ENCODE assay signal across 27 mouse cellular contexts in the genomic region with DNA sequence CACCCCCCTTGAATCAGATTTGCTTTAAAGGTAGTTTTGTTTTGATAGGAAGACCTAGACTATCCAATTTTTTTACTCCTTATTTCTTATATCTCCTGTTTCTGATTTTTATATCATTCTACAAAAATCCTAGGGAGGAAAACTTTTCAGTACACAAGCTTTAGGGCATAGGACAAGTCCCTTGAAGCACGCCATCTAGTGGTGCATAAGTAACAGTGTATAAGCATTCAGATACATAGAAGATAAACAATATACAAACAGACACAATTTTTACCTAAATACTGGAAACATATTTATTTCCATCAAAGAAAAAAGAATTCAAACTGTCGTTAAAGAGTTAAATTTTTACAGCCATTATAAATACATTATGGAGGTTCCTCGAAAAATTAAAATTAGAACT. TPM values are rescaled to one million over a fixed set of nuclear protein-coding genes. Genes with fewer than 3 reads are reported as not detected.
A peak's percentile ranks its signal among the peaks of the same experiment; 100 is the strongest.
DNase-seq lines count a peak whose midpoint lies in the region; ATAC-seq and TF ChIP-seq lines count a peak whose summit lies in the region.
"Had no signal": no experiment of that assay in that cellular context is flagged by ENCODE, and none has a peak within 500 bp of the region (broad histone marks: within the 10 kb centered on the region; RNA-seq: fewer than 3 reads in every experiment).

No protein-coding gene starts in this region.

- H3K4me1 ChIP-seq in intestine, postnatal 0 days (replicated peaks; ENCODE audit: control insufficient read depth, insufficient read depth, low read length), result no peaks in the 10 kb centered on the region
- no peaks in the 10 kb centered on the region for H3K4me1 ChIP-seq in intestine, embryonic 15.5 days (replicated peaks)
- no peaks in the 10 kb centered on the region for H3K4me1 ChIP-seq in midbrain, postnatal 0 days (ENCODE audit: insufficient read depth, low read length)
- H3K4me1 ChIP-seq in midbrain, embryonic 15.5 days, result no peaks in the 10 kb centered on the region
- H3K4me1 ChIP-seq in MEL (ENCODE audit: control insufficient read depth in 1 of 2, insufficient read depth in 2 of 2, low read length in 2 of 2), result peaks cover 0 to 3% of the 10 kb centered on the region in 2 experiments; a peak in 1 of 4 replicates
- H3K4me1 ChIP-seq: kidney, embryonic 15.5 days; midbrain, embryonic 12.5 days had no signal

- H3K36me3 ChIP-seq in intestine, postnatal 0 days (ENCODE audit: control insufficient read depth, insufficient read depth), result no peaks in the 10 kb centered on the region
- no peaks in the 10 kb centered on the region for H3K36me3 ChIP-seq in intestine, embryonic 15.5 days
- H3K36me3 ChIP-seq in midbrain, postnatal 0 days (ENCODE audit: insufficient read depth, low read length), result no peaks in the 10 kb centered on the region
- H3K36me3 ChIP-seq in midbrain, embryonic 15.5 days (replicated peaks), result no peaks in the 10 kb centered on the region
- H3K36me3 ChIP-seq in MEL (ENCODE audit: control insufficient read depth in 1 of 2, insufficient read depth in 2 of 2, low read length in 2 of 2), result peaks cover 0 to 2% of the 10 kb centered on the region in 2 experiments; a peak in 1 of 4 replicates
- H3K36me3 ChIP-seq: kidney, embryonic 15.5 days; midbrain, embryonic 12.5 days had no signal

- peak; percentile 48 for TF ChIP-seq RAD21 in MEL (IDR thresholded peaks at IDR 0.05; ENCODE audit: low read depth, low read length)

- H3K4me3 ChIP-seq in intestine, postnatal 0 days (ENCODE audit: low read depth, low read length), result no peak overlapping the region
- H3K4me3 ChIP-seq in intestine, embryonic 15.5 days (replicated peaks), result no peak overlapping the region
- no peak overlapping the region for H3K4me3 ChIP-seq in midbrain, postnatal 0 days (ENCODE audit: low read depth, low read length)
- no peak overlapping the region for H3K4me3 ChIP-seq in midbrain, embryonic 15.5 days
- H3K4me3 ChIP-seq in MEL (ENCODE audit: control insufficient read depth in 1 of 2, insufficient read depth in 1 of 2, low read depth in 2 of 2, low read length in 2 of 2), result no peak overlapping the region
- H3K4me3 ChIP-seq: kidney, embryonic 15.5 days; midbrain, embryonic 12.5 days had no signal

- DNase-seq in midbrain, postnatal 0 days (ENCODE audit: low spot score), result peak; percentile 1
- DNase-seq in MEL (ENCODE audit: low read depth, low spot score), result peak; percentile 52
- DNase-seq in adrenal gland, adult 8-10 months, result no peak
- no peak for DNase-seq in urinary bladder, postnatal 10 days (ENCODE audit: low spot score)
- DNase-seq: adrenal gland, postnatal 14 days; cerebellum, adult 2 months; cerebellum, postnatal 25 days; embryo, embryonic 11 days; gastrocnemius, postnatal 25 days; heart, adult 18-20 months; heart, postnatal 36 days; lung, adult 18-20 months; lung, postnatal 14 days; right cerebral cortex, postnatal 25 days; spleen, adult 18-20 months; thymus, postnatal 14 days had no signal

- no peaks in the 10 kb centered on the region for H3K79me2 ChIP-seq in MEL (ENCODE audit: control insufficient read depth, insufficient read depth, low read length, poor library complexity)

- ATAC-seq in intestine, postnatal 0 days, result no peak
- no peak for ATAC-seq in intestine, embryonic 15.5 days
- no peak for ATAC-seq in midbrain, postnatal 0 days (ENCODE audit: low FRiP score)
- no peak for ATAC-seq in midbrain, embryonic 15.5 days (replicated peaks)
- ATAC-seq: CD4-positive, CD25-positive, alpha-beta regulatory T cell, adult 4 months; forebrain, embryonic 16.5 days; hindbrain, embryonic 16.5 days; intestine, embryonic 16.5 days; Patski had no signal

- H3K27me3 ChIP-seq in intestine, postnatal 0 days (replicated peaks; ENCODE audit: control insufficient read depth, insufficient read depth, low read length), result no peaks in the 10 kb centered on the region
- H3K27me3 ChIP-seq in intestine, embryonic 15.5 days (replicated peaks), result no peaks in the 10 kb centered on the region
- no peaks in the 10 kb centered on the region for H3K27me3 ChIP-seq in midbrain, postnatal 0 days (ENCODE audit: insufficient read depth, low read length)
- no peaks in the 10 kb centered on the region for H3K27me3 ChIP-seq in midbrain, embryonic 15.5 days (replicated peaks)
- H3K27me3 ChIP-seq in MEL (ENCODE audit: control insufficient read depth in 1 of 2, insufficient read depth in 2 of 2, low read length in 2 of 2), result no peaks in the 10 kb centered on the region
- H3K27me3 ChIP-seq: kidney, embryonic 15.5 days; midbrain, embryonic 12.5 days had no signal

- TF ChIP-seq POLR2A in MEL (IDR thresholded peaks at IDR 0.05; ENCODE audit: control insufficient read depth in 1 of 2, insufficient read depth in 1 of 2, low read depth in 1 of 2, low read length in 2 of 2, poor library complexity in 1 of 2), result no peak

- no peak overlapping the region for H3K4me2 ChIP-seq in intestine, postnatal 0 days (replicated peaks; ENCODE audit: low read depth)
- H3K4me2 ChIP-seq in intestine, embryonic 15.5 days (replicated peaks), result no peak overlapping the region
- no peak overlapping the region for H3K4me2 ChIP-seq in midbrain, postnatal 0 days (ENCODE audit: low read depth, low read length, poor library complexity, severe bottlenecking)
- H3K4me2 ChIP-seq in midbrain, embryonic 15.5 days, result no peak overlapping the region
- H3K4me2 ChIP-seq: kidney, embryonic 15.5 days; midbrain, embryonic 12.5 days had no signal

- no peak overlapping the region for H3K27ac ChIP-seq in intestine, postnatal 0 days (ENCODE audit: low read depth, low read length)
- H3K27ac ChIP-seq in intestine, embryonic 15.5 days, result no peak overlapping the region
- H3K27ac ChIP-seq in midbrain, postnatal 0 days (ENCODE audit: low read depth, low read length), result no peak overlapping the region
- no peak overlapping the region for H3K27ac ChIP-seq in midbrain, embryonic 15.5 days
- no peak overlapping the region for H3K27ac ChIP-seq in MEL (ENCODE audit: control insufficient read depth, low read depth, low read length)
- H3K27ac ChIP-seq: kidney, embryonic 15.5 days; midbrain, embryonic 12.5 days had no signal

- peak; percentile 34 for TF ChIP-seq CTCF in intestine, postnatal 0 days (IDR thresholded peaks at IDR 0.05; ENCODE audit: low read depth)
- TF ChIP-seq CTCF in midbrain, postnatal 0 days (IDR thresholded peaks at IDR 0.05), result peak; percentile 30
- TF ChIP-seq CTCF in MEL (IDR thresholded peaks at IDR 0.05 in 2 of 3, conservative IDR thresholded peaks at IDR 0.05 in 1 of 3; ENCODE audit: control insufficient read depth in 1 of 3, insufficient read depth in 1 of 3, low read depth in 2 of 3, low read length in 3 of 3, poor library complexity in 1 of 3, severe bottlenecking in 1 of 3), result peak; percentile 11 to 75 (median 15); a peak in 3 of 6 replicates

- no peak for TF ChIP-seq EP300 in MEL (IDR thresholded peaks at IDR 0.05; ENCODE audit: low read depth in 1 of 2, low read length in 2 of 2)

- H3K9me3 ChIP-seq in intestine, postnatal 0 days (ENCODE audit: control insufficient read depth), result no peaks in the 10 kb centered on the region
- no peaks in the 10 kb centered on the region for H3K9me3 ChIP-seq in intestine, embryonic 15.5 days
- H3K9me3 ChIP-seq in midbrain, postnatal 0 days (ENCODE audit: low read length), result no peaks in the 10 kb centered on the region
- H3K9me3 ChIP-seq in midbrain, embryonic 15.5 days, result no peaks in the 10 kb centered on the region
- H3K9me3 ChIP-seq in MEL (replicated peaks; ENCODE audit: insufficient read depth, low read length), result no peaks in the 10 kb centered on the region
- H3K9me3 ChIP-seq: kidney, embryonic 15.5 days; midbrain, embryonic 12.5 days had no signal

- 55% methylated on average over 3 of the region's 3 CpGs for WGBS in intestine, postnatal 0 days
- WGBS in intestine, embryonic 15.5 days, result 60% methylated on average over 3 of the region's 3 CpGs
- 70% methylated on average over 3 of the region's 3 CpGs for WGBS in midbrain, postnatal 0 days
- 64% methylated on average over 3 of the region's 3 CpGs for WGBS in midbrain, embryonic 15.5 days

- H3K9ac ChIP-seq in intestine, postnatal 0 days (ENCODE audit: low read depth, low read length), result no peak overlapping the region
- H3K9ac ChIP-seq in intestine, embryonic 15.5 days, result no peak overlapping the region
- no peak overlapping the region for H3K9ac ChIP-seq in midbrain, postnatal 0 days (replicated peaks; ENCODE audit: low read length, poor library complexity, severe bottlenecking)
- H3K9ac ChIP-seq in midbrain, embryonic 15.5 days, result no peak overlapping the region
- no peak overlapping the region for H3K9ac ChIP-seq in MEL (ENCODE audit: control insufficient read depth, low read depth, low read length, poor library complexity, severe bottlenecking)
- H3K9ac ChIP-seq: kidney, embryonic 15.5 days; midbrain, embryonic 12.5 days had no signal

TF ChIP-seq in MEL, 35 proteins besides CTCF, POLR2A, EP300 and RAD21 (continues in another document):
- TF ChIP-seq MEF2A (IDR thresholded peaks at IDR 0.05; ENCODE audit: extremely low read depth, insufficient replicate concordance, low read depth, low read length, poor library complexity, severe bottlenecking), result no peak
- peak; percentile 32 for TF ChIP-seq ZC3H11A (IDR thresholded peaks at IDR 0.05; ENCODE audit: low read depth, low read length)
- no peak for TF ChIP-seq NELFE (IDR thresholded peaks at IDR 0.05; ENCODE audit: low read depth, low read length)
- TF ChIP-seq E2F4 (IDR thresholded peaks at IDR 0.05; ENCODE audit: borderline replicate concordance, low read depth, low read length), result no peak
- TF ChIP-seq JUND (IDR thresholded peaks at IDR 0.05; ENCODE audit: low read depth, low read length), result no peak
- TF ChIP-seq MAX (IDR thresholded peaks at IDR 0.05; ENCODE audit: low read length), result no peak
- no peak for TF ChIP-seq ETS1 (IDR thresholded peaks at IDR 0.05; ENCODE audit: low read depth, low read length)
- TF ChIP-seq TBP (IDR thresholded peaks at IDR 0.05; ENCODE audit: low read depth, low read length), result no peak
- no peak for TF ChIP-seq USF1 (IDR thresholded peaks at IDR 0.05; ENCODE audit: low read depth, low read length)
- TF ChIP-seq MXI1 (IDR thresholded peaks at IDR 0.05; ENCODE audit: low read depth, low read length), result no peak
- TF ChIP-seq GABPA (IDR thresholded peaks at IDR 0.05; ENCODE audit: low read depth, low read length), result no peak
- no peak for TF ChIP-seq BHLHE40 (IDR thresholded peaks at IDR 0.05; ENCODE audit: borderline replicate concordance, low read depth, low read length)

RNA-seq across cellular contexts. Expression of a gene that starts 11.2 kb away (rescaled TPM):
- polyA plus RNA-seq in intestine, postnatal 0 days (2015; fragmentation: Nextera tagmentation; extraction: Ambion mirVana), result 0.21 and 0.25 TPM in 2 replicates
- polyA plus RNA-seq in intestine, embryonic 15.5 days (2015; fragmentation: Nextera tagmentation; extraction: Ambion mirVana), result 0.43 and 0.64 TPM in 2 replicates
- 2.2 and 4.2 TPM in 2 replicates for total RNA-seq in midbrain, postnatal 0 days (2014; rRNA removed)
- polyA plus RNA-seq in midbrain, postnatal 0 days (2015; fragmentation: Nextera tagmentation; extraction: Ambion mirVana), result 0.93 and 1.0 TPM in 2 replicates
- polyA plus RNA-seq in midbrain, embryonic 15.5 days (2015; fragmentation: Nextera tagmentation; extraction: Ambion mirVana), result 1.6 TPM in 2 replicates
- total RNA-seq in MEL (2012; rRNA removed), result not detected in 2 replicates
- polyA plus RNA-seq in MEL (2012; ENCODE audit: insufficient read depth in 1 of 2, insufficient read length in 2 of 2, low read depth in 1 of 2, low replicate concordance in 2 of 2, missing spikeins in 1 of 2), result not detected
- total RNA-seq in adrenal gland, adult 8-10 months (2022), result 1 to 10 TPM in 3 of 4 experiments, under 1 TPM in 1; 0.93 to 1.9 (median 1.3) TPM
- total RNA-seq: megakaryocyte, adult 5-6 weeks had no signal
- polyA plus RNA-seq: Patski had no signal

Comparison
In these comparisons a context has a peak if more than half of its experiments do, and no peak if none do; other contexts are left out.
1. DNase-seq: peak in midbrain, postnatal 0 days (single experiment) and MEL (single experiment); none in adrenal gland, adult 8-10 months (single experiment) and urinary bladder, postnatal 10 days (single experiment).
2. Peak in every context shown above with its lines, with median percentiles within 50 percentile points of each other: CTCF ChIP-seq.